Mouse (Mus musculus): ENCODE measurements around the gene Cenps. TPM values are rescaled to one million over a fixed set of nuclear protein-coding genes. Genes with fewer than 3 reads are reported as not detected.
"Not testable (repeated sequence)": the region's sequence is repeated elsewhere in the genome, so short reads cannot be mapped to it uniquely, and the experiment has no call there.

Cenps gene
- total RNA-seq, 1 experiment from 2014 or later, result 4.5 TPM

- no peak for ATAC-seq (replicated peaks; ENCODE audit: insufficient number of reproducible peaks, low FRiP score, low TSS enrichment, poor library complexity, severe bottlenecking)
Observed at GRCm38 (mm10) chr4:149131021-149131752, 6.2 kb downstream of the Cenps start.

GRCm38 (mm10) chr4:149128467-149128866 lies 9.0 kb downstream of the Cenps start:
- ATAC-seq (replicated peaks; ENCODE audit: insufficient number of reproducible peaks, low FRiP score, low TSS enrichment, poor library complexity, severe bottlenecking), result no peak

GRCm38 (mm10) chr4:149126663-149127062 lies 10.8 kb downstream of the Cenps start, which contains the start of gene Cort:
TSS of gene Cort (minus strand) at chr4:149126763.
- no peak for ATAC-seq (replicated peaks; ENCODE audit: insufficient number of reproducible peaks, low FRiP score, low TSS enrichment, poor library complexity, severe bottlenecking)

GRCm38 (mm10) chr4:149126115-149126509 lies 11.3 kb downstream of the Cenps start:
- ATAC-seq (replicated peaks; ENCODE audit: insufficient number of reproducible peaks, low FRiP score, low TSS enrichment, poor library complexity, severe bottlenecking), result no peak

DNA sequence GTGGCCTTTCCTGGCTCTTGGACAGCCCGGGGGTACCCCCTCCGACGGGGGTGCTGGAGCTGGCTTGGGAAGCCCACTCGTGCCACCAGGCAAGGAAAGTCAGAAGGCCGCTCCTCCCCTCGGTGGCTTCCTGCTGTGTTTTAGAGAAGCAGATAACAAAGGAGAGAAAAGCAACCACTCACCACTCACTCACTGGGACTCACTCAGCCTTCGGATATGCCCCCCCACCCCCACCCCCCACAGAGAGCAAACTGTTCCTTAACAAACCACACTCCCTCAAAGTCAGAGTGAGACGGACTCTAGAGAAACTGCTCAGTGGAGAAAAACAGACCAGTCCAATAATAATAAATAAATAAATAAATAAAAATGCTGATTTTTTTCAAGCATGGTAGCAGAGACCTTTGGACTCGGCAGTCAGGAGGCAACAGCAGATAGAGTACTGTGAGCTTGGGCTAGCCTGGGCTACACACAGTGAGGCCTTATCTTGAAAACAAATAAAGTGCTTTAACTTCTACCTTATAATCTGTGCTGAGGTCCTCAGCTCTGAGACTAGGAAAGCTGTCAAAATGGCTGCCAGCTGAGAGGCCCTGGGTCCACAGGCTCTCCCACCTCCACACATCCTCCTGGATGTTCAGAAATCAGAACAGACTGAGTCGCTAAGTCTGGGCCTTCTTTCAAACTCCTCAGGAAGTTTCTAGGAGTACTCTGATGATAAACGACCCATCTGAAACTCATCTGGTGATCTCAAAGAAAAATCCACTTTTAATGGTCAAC lies 11.9 kb downstream of the Cenps start:
- ATAC-seq (replicated peaks; ENCODE audit: insufficient number of reproducible peaks, low FRiP score, low TSS enrichment, poor library complexity, severe bottlenecking), result no peak

GRCm38 (mm10) chr4:149123432-149123831 lies 14.0 kb downstream of the Cenps start:
- ATAC-seq (replicated peaks; ENCODE audit: insufficient number of reproducible peaks, low FRiP score, low TSS enrichment, poor library complexity, severe bottlenecking), result no peak

DNA sequence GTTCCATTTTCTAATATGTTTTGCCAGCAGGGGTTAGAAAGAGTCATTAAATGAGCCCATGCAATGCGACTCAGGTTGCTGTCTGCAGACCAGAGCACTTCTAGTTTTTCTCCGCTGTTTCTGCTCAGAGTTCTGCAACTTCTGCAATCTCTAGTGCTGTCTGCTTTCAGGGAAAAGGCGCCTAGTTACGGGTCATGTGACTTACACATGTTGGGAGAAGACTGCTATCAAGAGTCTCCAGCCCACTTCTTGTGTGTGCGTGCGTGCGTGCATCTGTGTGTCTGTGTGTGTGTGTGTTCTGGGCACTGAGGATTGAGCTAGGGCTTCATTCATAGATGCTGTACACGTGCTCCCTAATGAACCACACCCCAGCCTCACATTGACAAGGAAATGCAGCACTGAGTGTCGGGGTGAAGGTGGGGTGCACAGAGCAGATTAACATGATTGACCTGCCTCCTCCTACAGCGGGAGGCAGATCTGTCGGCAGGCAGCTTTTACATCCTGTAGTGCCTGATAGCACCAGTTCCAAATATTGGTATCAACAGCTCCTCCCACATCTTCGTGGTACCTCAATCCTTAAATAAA lies 17.4 kb downstream of the Cenps start:
- ATAC-seq (replicated peaks; ENCODE audit: insufficient number of reproducible peaks, low FRiP score, low TSS enrichment, poor library complexity, severe bottlenecking), result not testable (repeated sequence)

DNA sequence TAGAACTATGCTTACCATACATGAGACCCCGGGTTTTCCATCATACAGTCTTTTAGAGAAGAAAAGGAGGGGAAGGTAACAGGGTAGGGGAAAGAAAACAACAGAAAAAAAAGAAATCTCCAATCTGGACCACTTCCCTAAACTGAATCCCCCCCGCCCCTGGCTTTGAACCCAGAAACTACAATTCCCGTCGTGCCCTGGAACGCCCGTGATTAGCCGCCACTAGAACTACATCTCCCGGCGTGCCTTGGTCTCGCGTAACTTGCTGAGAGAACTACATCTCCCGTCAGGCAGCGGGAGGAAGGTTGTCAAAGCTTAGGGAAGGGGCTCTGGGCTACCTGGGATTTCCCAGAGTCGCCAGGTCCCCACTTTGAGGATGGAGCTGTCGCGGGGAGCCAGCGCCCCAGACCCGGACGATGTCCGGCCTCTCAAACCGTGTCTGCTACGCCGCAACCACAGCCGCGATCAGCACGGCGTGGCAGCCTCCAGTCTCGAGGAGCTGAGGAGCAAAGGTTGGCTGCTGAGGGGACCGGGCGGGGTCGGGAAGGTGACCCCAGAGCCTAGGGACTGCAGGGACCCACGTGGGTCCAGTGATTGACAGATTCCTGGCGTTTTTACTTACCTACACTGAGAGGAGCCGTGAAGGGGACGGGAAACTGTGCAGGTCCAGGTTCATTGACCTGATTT lies 33.4 kb downstream of the Cenps start, which contains the start of gene Dffa:
TSS of gene Dffa (plus strand) at position 272 of the 687 bp plus-strand sequence.
- peak; percentile 92 for ATAC-seq (replicated peaks; ENCODE audit: insufficient number of reproducible peaks, low FRiP score, low TSS enrichment, poor library complexity, severe bottlenecking)

- no peak for ATAC-seq (replicated peaks; ENCODE audit: insufficient number of reproducible peaks, low FRiP score, low TSS enrichment, poor library complexity, severe bottlenecking)
Observed at GRCm38 (mm10) chr4:149101456-149101855, 36.0 kb downstream of the Cenps start.

GRCm38 (mm10) chr4:149100449-149100848 lies 37.0 kb downstream of the Cenps start:
- not testable (repeated sequence) for ATAC-seq (replicated peaks; ENCODE audit: insufficient number of reproducible peaks, low FRiP score, low TSS enrichment, poor library complexity, severe bottlenecking)

- peak; percentile 93 for ATAC-seq (replicated peaks; ENCODE audit: insufficient number of reproducible peaks, low FRiP score, low TSS enrichment, poor library complexity, severe bottlenecking)
Observed at GRCm38 (mm10) chr4:149099369-149100017, 37.9 kb downstream of the Cenps start, which contains the start of gene Pex14. TSS of gene Pex14 (minus strand) at chr4:149099876.

DNA sequence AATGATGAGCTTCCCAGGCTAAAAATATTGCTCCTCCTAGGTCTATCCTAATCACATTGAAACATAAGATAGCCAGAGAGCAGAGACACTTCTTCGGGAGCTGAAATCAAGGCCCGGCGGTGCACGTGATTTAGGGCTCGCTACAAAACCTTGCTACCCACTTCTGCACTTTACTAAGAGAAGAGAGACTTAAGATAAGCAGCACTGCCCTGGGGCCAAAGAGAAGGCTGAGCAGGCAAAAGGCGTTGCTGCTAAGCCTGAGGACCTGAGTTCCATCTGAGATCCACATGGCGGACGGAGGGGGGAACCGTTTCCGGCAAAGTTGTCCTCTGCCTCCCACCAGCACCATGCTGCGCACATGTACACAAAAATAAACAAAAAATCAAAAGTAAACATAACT lies 38.9 kb downstream of the Cenps start:
- ATAC-seq (replicated peaks; ENCODE audit: insufficient number of reproducible peaks, low FRiP score, low TSS enrichment, poor library complexity, severe bottlenecking), result no peak

DNA sequence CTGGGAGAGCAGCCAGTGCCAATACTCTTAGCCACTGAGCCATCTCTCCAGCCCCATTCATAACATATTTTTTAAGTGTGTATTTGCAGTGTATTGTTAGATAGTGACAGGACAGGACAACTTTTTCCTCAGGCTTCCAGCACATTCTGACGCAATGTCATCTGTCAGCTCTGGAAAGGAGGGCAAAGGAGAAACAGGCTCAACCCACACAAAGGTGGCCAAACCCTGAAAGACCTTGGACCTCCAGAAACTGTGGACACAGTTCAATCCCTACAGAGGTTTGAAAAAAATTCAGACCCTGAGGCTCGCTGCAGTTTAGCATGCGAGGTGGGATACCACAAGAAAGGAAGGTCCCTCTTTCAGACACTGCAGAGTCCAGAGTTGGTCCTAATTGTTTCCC lies 39.5 kb downstream of the Cenps start:
- ATAC-seq (replicated peaks; ENCODE audit: insufficient number of reproducible peaks, low FRiP score, low TSS enrichment, poor library complexity, severe bottlenecking), result no peak

DNA sequence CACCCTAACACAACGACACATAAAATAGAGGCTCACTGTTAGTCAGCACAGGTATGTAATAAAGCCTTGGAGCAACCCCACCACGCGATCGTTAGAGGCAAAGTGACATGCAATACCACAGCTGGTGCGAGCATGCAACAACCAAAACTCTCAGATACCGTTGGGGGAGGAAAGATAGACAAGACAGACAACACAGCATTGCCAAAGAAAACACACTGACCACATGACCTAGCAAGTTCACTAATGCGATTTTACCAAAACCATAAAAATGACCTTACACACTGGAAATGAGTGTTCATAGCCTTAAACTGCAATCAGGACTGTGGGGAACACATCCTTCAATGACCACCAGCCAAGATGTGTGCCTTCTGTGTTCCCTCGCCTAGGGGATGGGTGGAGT lies 46.1 kb downstream of the Cenps start:
- no peak for ATAC-seq (replicated peaks; ENCODE audit: insufficient number of reproducible peaks, low FRiP score, low TSS enrichment, poor library complexity, severe bottlenecking)

DNA sequence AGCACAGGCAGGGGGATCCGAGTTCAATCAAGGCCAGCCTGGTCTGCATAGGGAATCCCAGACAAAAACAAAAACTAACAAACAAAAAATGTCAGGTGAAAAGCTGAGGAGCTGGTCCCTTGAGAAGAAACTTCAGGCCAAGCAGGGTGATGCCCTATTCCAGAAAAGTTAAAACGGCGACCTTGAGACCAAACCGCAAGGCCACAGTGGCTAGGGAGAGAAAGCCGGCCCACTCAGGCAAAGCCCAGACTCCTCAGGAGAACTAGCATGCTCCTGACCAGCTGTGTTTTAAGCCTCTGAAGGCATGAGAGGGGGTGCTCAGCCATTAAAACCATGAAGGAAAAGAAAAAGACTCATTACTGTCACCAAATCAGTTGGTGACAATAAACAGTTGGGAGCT lies 52.0 kb downstream of the Cenps start:
- ATAC-seq (replicated peaks; ENCODE audit: insufficient number of reproducible peaks, low FRiP score, low TSS enrichment, poor library complexity, severe bottlenecking), result no peak

DNA sequence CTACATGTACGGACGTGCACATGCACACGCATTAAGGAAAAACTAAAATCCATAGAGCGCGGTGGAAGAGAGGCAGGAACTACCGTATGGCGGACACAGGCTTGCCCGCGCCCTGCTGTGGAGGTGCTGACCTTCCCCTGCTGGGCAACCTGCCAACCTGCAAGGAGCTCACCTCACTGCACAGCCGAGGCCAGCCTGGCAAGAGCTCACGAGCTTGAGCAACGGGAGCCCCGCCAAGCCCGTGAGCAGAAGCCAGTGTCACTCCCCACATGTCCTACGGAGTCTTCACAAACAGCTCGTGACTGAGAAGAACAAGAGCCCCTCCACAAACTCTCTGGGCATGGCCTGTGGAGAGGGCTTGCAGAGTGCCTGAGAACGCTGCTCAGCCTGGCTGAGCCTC lies 55.9 kb downstream of the Cenps start:
- ATAC-seq (replicated peaks; ENCODE audit: insufficient number of reproducible peaks, low FRiP score, low TSS enrichment, poor library complexity, severe bottlenecking), result no peak

GRCm38 (mm10) chr4:149080111-149080510 lies 57.3 kb downstream of the Cenps start:
- no peak for ATAC-seq (replicated peaks; ENCODE audit: insufficient number of reproducible peaks, low FRiP score, low TSS enrichment, poor library complexity, severe bottlenecking)

GRCm38 (mm10) chr4:149079629-149080028 lies 57.8 kb downstream of the Cenps start:
- no peak for ATAC-seq (replicated peaks; ENCODE audit: insufficient number of reproducible peaks, low FRiP score, low TSS enrichment, poor library complexity, severe bottlenecking)

DNA sequence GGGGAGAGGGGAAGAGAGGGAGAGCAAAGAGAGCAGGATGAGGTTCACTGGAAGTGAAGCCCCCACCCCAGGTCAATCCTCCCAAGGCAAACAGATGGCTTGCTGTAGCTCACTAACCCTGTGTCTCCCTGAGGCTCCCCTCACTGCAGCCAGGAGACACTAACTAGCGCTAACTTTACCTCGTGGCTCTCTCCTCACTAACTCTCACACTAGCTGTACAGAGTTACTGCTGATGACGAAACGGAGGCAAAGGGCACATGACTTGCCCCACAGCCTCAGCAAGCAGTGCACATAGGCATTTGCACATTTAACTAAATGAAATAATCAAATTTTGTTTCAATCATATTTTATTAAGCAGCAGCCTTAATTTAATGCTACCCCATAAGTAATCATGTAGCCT lies 59.2 kb downstream of the Cenps start:
- no peak for ATAC-seq (replicated peaks; ENCODE audit: insufficient number of reproducible peaks, low FRiP score, low TSS enrichment, poor library complexity, severe bottlenecking)
